Mouse (Mus musculus) bone marrow, adult 2 months (tissue): Measurements from ENCODE around the gene Slc24a3.

Experiments
- CTCF ChIP-seq: fragments of 200-500 bp; IDR thresholded peaks from 2 replicates; pipeline ENCODE4 v1.5.1; 2011; ENCODE audit warnings: low read length, control low read depth; ENCODE audit not compliant: control insufficient read depth, insufficient read depth
- POLR2A ChIP-seq: fragments of 200-500 bp; IDR thresholded peaks from 2 replicates; pipeline ENCODE4 v1.6.1; 2011; ENCODE audit warnings: low read depth, mild to moderate bottlenecking, control low read depth, low read length, borderline replicate concordance; ENCODE audit not compliant: control insufficient read depth

- TF ChIP-seq CTCF (no peak), POLR2A (no peak)
Measured at GRCm38 (mm10) chr2:145336406-145336805, 168.9 kb downstream of the Slc24a3 start.
